In genomic region chr5:122243781-122244523, GRCm38 (mm10) we compare ENCODE assay signal across 15 mouse cellular contexts. TPM values are rescaled to one million over a fixed set of nuclear protein-coding genes. Genes with fewer than 3 reads are reported as not detected.
DNase-seq lines count a peak whose midpoint lies in the region; ATAC-seq lines count a peak whose summit lies in the region.
"Had no signal": no experiment of that assay in that cellular context is flagged by ENCODE, and none has a peak within 500 bp of the region (broad histone marks: within the 10 kb centered on the region; RNA-seq: fewer than 3 reads in every experiment).

No protein-coding gene starts in this region.

- H3K27ac ChIP-seq in neural tube, embryonic 14.5 days (ENCODE audit: low read depth, low read length): peak overlapping the region; percentile 28; the same call in 1 of the 2 replicates

- H3K27me3 ChIP-seq in neural tube, embryonic 14.5 days (ENCODE audit: control insufficient read depth, insufficient read depth, low read length): no peaks in the 10 kb centered on the region
- H3K27me3 ChIP-seq: heart, embryonic 12.5 days; Patski had no signal

- H3K9ac ChIP-seq in neural tube, embryonic 14.5 days (replicated peaks; ENCODE audit: low read depth, low read length): no peak overlapping the region
- H3K9ac ChIP-seq: heart, embryonic 12.5 days had no signal

- no peak overlapping the region for H3K4me2 ChIP-seq in neural tube, embryonic 14.5 days (ENCODE audit: low read depth, low read length)
- H3K4me2 ChIP-seq: heart, embryonic 12.5 days had no signal

- no peak for ATAC-seq in neural tube, embryonic 14.5 days (ENCODE audit: low read depth)
- ATAC-seq: inflammation-experienced regulatory T-cells, adult 6 months; Patski had no signal

- peak; percentile 57 for DNase-seq in cerebellum, adult 9-11 months
- DNase-seq in cerebellum, adult 8-10 months: no peak
- peak; percentile 49 for DNase-seq in lung, postnatal 36 days
- DNase-seq in lung, postnatal 10 days: no peak
- peak; percentile 42 for DNase-seq in fat pad, adult 2 months (ENCODE audit: extremely low read depth, low read depth, low spot score)
- no peak for DNase-seq in heart, postnatal 4 days
- no peak for DNase-seq in thymus, postnatal 4 days
- DNase-seq: adrenal gland, postnatal 10 days; embryo, embryonic 11 days; kidney, postnatal 36 days; liver had no signal

- H3K4me1 ChIP-seq in neural tube, embryonic 14.5 days (ENCODE audit: control insufficient read depth, insufficient read depth, low read length): no peaks in the 10 kb centered on the region; the same call in 1 of the 2 replicates

- peaks cover 6% of the 10 kb centered on the region; the same call in 1 of the 2 replicates for H3K36me3 ChIP-seq in neural tube, embryonic 14.5 days (ENCODE audit: control insufficient read depth, insufficient read depth, low read length)

- 61% methylated on average over 17 of the region's 17 CpGs for WGBS in neural tube, embryonic 14.5 days

- H3K9me3 ChIP-seq in neural tube, embryonic 14.5 days (ENCODE audit: control insufficient read depth, low read length): no peaks in the 10 kb centered on the region
- H3K9me3 ChIP-seq: heart, embryonic 12.5 days had no signal

- H3K4me3 ChIP-seq in neural tube, embryonic 14.5 days (ENCODE audit: low read depth, low read length): no peak overlapping the region
- H3K4me3 ChIP-seq: heart, embryonic 12.5 days had no signal

RNA-seq across cellular contexts. Expression of gene Tctn1, which starts 20.3 kb away (rescaled TPM):
- 5.5 and 7.1 TPM in 2 replicates for polyA plus RNA-seq in neural tube, embryonic 14.5 days (2014; fragmentation: Nextera tagmentation; extraction: Ambion mirVana)
- total RNA-seq in heart, postnatal 4 days (2021): 1 to 10 TPM; 6.0 to 6.1 TPM

RNA-seq across cellular contexts. Expression of gene Hvcn1, which starts 37.3 kb away (rescaled TPM):
- 0.72 and 0.84 TPM in 2 replicates for polyA plus RNA-seq in neural tube, embryonic 14.5 days (2014; fragmentation: Nextera tagmentation; extraction: Ambion mirVana)
- total RNA-seq in heart, postnatal 4 days (2021): 1 to 10 TPM; 1.9 to 2.0 TPM

RNA-seq across cellular contexts. Expression of gene Pptc7, which starts 40.2 kb away (rescaled TPM):
- 9.2 and 9.9 TPM in 2 replicates for polyA plus RNA-seq in neural tube, embryonic 14.5 days (2014; fragmentation: Nextera tagmentation; extraction: Ambion mirVana)
- 10 to 100 TPM; 44.0 to 47.2 TPM for total RNA-seq in heart, postnatal 4 days (2021)

Comparison
In these comparisons a context has a peak if more than half of its experiments do, and no peak if none do; other contexts are left out.
1. DNase-seq: peak in cerebellum, adult 9-11 months (single experiment), lung, postnatal 36 days (single experiment) and fat pad, adult 2 months (single experiment); none in cerebellum, adult 8-10 months (single experiment), lung, postnatal 10 days (single experiment), heart, postnatal 4 days (single experiment) and thymus, postnatal 4 days (single experiment).